Mouse (Mus musculus) forebrain, embryonic 10.5 days (tissue): ENCODE results near the gene Ctns. TPM values are rescaled to one million over a fixed set of nuclear protein-coding genes. Genes with fewer than 3 reads are reported as not detected.

ENCODE experiments used
- DNase-seq: peaks from one replicate; pipeline ENCODE4 v3.0.0-alpha.2; 2017; ENCODE audit warnings: low spot score; ENCODE audit errors: extremely low spot score
- H3K27ac ChIP-seq: fragments of 300-500 bp; sonication (generic); 2 replicates; pipeline ENCODE4 v1.5.1; 2016; ENCODE audit warnings: mild to moderate bottlenecking
- H3K27me3 ChIP-seq: fragments of 300-500 bp; sonication (generic); 2 replicates; pipeline ENCODE4 v1.6.1; 2016; ENCODE audit warnings: mild to moderate bottlenecking; ENCODE audit not compliant: poor library complexity, severe bottlenecking
- H3K36me3 ChIP-seq: fragments of 300-500 bp; sonication (generic); replicated peaks from 2 replicates; pipeline ENCODE4 v1.6.1; 2016; ENCODE audit warnings: mild to moderate bottlenecking, moderate library complexity
- H3K4me1 ChIP-seq: fragments of 300-500 bp; sonication (generic); 2 replicates; pipeline ENCODE4 v1.6.1; 2016
- H3K4me3 ChIP-seq: fragments of 300-500 bp; sonication (generic); 2 replicates; pipeline ENCODE4 v1.5.1; 2016; ENCODE audit warnings: mild to moderate bottlenecking, moderate library complexity
- H3K9me3 ChIP-seq: fragments of 300-500 bp; sonication (generic); 2 replicates; pipeline ENCODE4 v1.6.1; 2016; ENCODE audit warnings: mild to moderate bottlenecking, moderate library complexity
- WGBS: fragments of 180-500 bp; shearing (Covaris S2); methylation state at CpG from one replicate; pipeline ENCODE4 v1.1.7; 2016; 5-methylcytosine and 5-hydroxymethylcytosine counted together
- polyA plus RNA-seq: library from polyadenylated mRNA; unstranded; fragments of >200 nt; fragmentation: Nextera tagmentation; extraction: Ambion mirVana; gene quantifications from 2 replicates; pipeline ENCODE4 v1.2.1, GENCODE M21; 2016

The Ctns gene
- 14.8 and 16.1 TPM in 2 replicates for polyA plus RNA-seq

DNA sequence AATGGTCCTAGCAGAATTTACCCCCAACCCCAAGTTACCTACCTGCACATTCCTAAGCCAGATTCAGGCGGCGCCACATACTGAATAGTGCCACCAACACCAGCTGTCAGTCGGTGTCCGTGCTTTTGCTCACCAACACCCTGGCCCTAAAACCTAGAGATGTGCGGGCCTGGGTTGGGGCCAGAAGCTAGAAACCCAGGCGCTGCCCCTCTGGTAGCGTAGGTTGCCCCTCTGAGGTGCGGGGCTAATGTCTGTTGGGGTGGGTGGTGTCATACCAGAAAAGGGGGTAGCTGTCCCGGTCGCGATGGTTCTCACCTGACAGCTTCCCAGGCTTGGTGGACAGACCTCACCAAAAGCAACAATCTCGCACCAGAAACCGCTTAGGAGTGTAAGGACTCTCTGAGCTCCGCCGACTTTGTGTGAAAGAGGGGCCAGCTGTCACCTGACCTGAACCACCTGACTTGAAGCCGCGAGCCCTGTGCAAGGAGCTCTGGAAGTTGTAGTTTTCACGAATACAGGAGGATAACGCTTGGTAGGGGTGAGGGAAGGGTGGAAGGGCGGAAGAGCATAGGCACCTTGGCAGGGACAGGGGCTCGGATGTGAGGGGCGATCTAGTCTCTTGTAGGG lies at the start of gene Ctns:
TSS of gene Ctns (minus strand) at position 440 of the 627 bp plus-strand sequence.
- peak; percentile 86 for DNase-seq
- Histone ChIP-seq H3K27me3 (peaks cover 16% of the 10 kb centered on the region), H3K4me1 (peaks cover 20% of the 10 kb centered on the region), H3K9me3 (no peaks in the 10 kb centered on the region), H3K36me3 (peaks cover 8% of the 10 kb centered on the region; the same call in 1 of the 2 replicates), H3K4me3 (peak within 1 kb of the TSS; percentile 78), H3K27ac (peak within 1 kb of the TSS; percentile 81)
- WGBS: 2% methylated on average over 22 of the region's 22 CpGs

GRCm38 (mm10) chr11:73242777-73243176 lies 43.9 kb upstream of the Ctns start:
- Histone ChIP-seq H3K4me3 (no peak overlapping the region), H3K27me3 (no peaks in the 10 kb centered on the region), H3K4me1 (no peaks in the 10 kb centered on the region), H3K9me3 (no peaks in the 10 kb centered on the region), H3K36me3 (no peaks in the 10 kb centered on the region), H3K27ac (no peak overlapping the region)
- WGBS: 91% methylated on average over 4 of the region's 4 CpGs
- no peak for DNase-seq

- no peak for DNase-seq
- no peaks in the 10 kb centered on the region for H3K9me3 ChIP-seq
- H3K4me1 ChIP-seq: no peaks in the 10 kb centered on the region
- 90% methylated on average over 6 of the region's 6 CpGs for WGBS
- H3K27me3 ChIP-seq: no peaks in the 10 kb centered on the region
- H3K4me3 ChIP-seq: no peak overlapping the region
- H3K27ac ChIP-seq: no peak overlapping the region
- no peaks in the 10 kb centered on the region for H3K36me3 ChIP-seq
These were observed 43.4 kb upstream of the Ctns start for GRCm38 (mm10) chr11:73242199-73242598.

- Histone ChIP-seq H3K9me3 (no peaks in the 10 kb centered on the region), H3K27me3 (no peaks in the 10 kb centered on the region), H3K4me1 (no peaks in the 10 kb centered on the region), H3K4me3 (no peak overlapping the region), H3K36me3 (no peaks in the 10 kb centered on the region), H3K27ac (no peak overlapping the region)
- no peak for DNase-seq
- WGBS: 89% methylated on average over 3 of the region's 3 CpGs
These were observed 37.9 kb upstream of the Ctns start for GRCm38 (mm10) chr11:73236731-73237130.

DNA sequence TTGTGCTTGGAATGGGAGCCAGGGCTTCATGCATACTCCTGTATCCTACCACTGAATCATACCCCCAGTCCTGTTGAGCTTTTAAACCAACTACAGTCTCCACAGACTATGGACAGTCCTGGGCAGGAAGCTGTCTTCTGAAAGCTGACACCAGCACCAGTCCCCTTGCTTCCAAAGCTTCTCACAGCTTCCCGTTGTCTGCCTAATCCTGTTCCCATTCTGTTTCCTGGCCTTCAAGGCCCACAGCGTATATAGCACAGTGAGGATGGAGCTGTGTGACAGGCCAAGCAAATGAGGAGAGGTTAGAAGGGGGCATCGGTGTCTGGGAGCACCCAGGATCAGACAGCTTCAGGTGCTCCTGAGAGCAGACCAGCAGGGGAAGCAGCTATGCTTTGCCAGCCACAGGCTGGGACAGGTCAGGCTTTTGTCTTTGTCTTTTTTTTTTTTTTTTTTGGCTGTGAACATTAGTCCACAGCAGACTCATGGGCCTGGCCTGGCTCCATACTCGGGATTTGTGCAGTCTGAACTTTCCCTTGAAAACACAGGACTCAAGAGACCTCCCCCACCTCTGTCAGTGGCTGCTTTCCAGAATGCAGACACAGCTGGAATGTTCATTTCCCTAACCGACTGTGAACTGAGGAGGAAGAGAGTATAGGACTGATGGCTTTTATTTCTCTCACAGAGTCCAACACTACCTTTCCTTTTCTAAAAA lies 37.3 kb upstream of the Ctns start:
- Histone ChIP-seq H3K36me3 (no peaks in the 10 kb centered on the region), H3K9me3 (no peaks in the 10 kb centered on the region), H3K4me1 (no peaks in the 10 kb centered on the region), H3K27me3 (no peaks in the 10 kb centered on the region), H3K4me3 (no peak overlapping the region), H3K27ac (no peak overlapping the region)
- WGBS: 56% methylated on average over 5 of the region's 5 CpGs
- no peak for DNase-seq

GRCm38 (mm10) chr11:73233992-73234391 lies 35.1 kb upstream of the Ctns start, which contains the start of gene Trpv1:
Gene Trpv1 (plus strand): TSS chr11:73234292.
- no peak for DNase-seq
- Histone ChIP-seq H3K27ac (no peak within 1 kb of the TSS), H3K4me3 (no peak within 1 kb of the TSS), H3K36me3 (no peaks in the 10 kb centered on the region), H3K27me3 (no peaks in the 10 kb centered on the region), H3K4me1 (no peaks in the 10 kb centered on the region), H3K9me3 (0 out of 2 replicates have a peak, but pooled peaks cover 3% of the 10 kb centered on the region)
- WGBS: 89% methylated on average over 5 of the region's 5 CpGs

- Histone ChIP-seq H3K27me3 (no peaks in the 10 kb centered on the region), H3K36me3 (no peaks in the 10 kb centered on the region), H3K9me3 (0 out of 2 replicates have a peak, but pooled peaks cover 5% of the 10 kb centered on the region), H3K4me1 (no peaks in the 10 kb centered on the region), H3K4me3 (no peak overlapping the region), H3K27ac (no peak overlapping the region)
- WGBS: 62% methylated on average over 2 of the region's 2 CpGs
- DNase-seq: no peak
These were observed 33.7 kb upstream of the Ctns start for GRCm38 (mm10) chr11:73232513-73232912.

DNA sequence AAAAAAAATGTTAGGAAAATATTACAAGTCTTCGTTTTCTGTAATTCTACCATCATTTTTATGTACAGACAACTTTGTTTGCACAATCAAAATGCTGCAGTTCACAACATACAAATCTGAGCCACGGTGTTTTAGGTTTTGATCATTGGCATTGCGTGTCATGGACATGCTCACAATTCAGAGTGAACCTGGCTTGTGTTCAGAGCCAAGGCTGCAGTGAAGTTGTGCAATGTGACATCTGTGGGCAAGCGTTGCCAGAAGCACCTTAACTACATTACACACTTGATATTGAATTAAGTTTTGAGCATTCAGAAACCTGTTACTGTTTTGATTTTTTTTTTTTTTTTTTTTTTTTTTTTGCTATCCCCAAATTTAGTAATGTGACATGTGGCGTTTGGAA lies 31.2 kb upstream of the Ctns start:
- H3K9me3 ChIP-seq: 0 out of 2 replicates have a peak, but pooled peaks cover 5% of the 10 kb centered on the region
- H3K36me3 ChIP-seq: no peaks in the 10 kb centered on the region
- no peak for DNase-seq
- H3K4me3 ChIP-seq: no peak overlapping the region
- H3K4me1 ChIP-seq: no peaks in the 10 kb centered on the region
- H3K27ac ChIP-seq: no peak overlapping the region
- 92% methylated on average over 5 of the region's 5 CpGs for WGBS
- no peaks in the 10 kb centered on the region for H3K27me3 ChIP-seq

GRCm38 (mm10) chr11:73228881-73229280 lies 30.0 kb upstream of the Ctns start:
- H3K9me3 ChIP-seq: 0 out of 2 replicates have a peak, but pooled peaks cover 5% of the 10 kb centered on the region
- H3K27ac ChIP-seq: no peak overlapping the region
- no peak overlapping the region for H3K4me3 ChIP-seq
- no peaks in the 10 kb centered on the region for H3K4me1 ChIP-seq
- no peak for DNase-seq
- 89% methylated on average over 5 of the region's 5 CpGs for WGBS
- H3K36me3 ChIP-seq: no peaks in the 10 kb centered on the region
- no peaks in the 10 kb centered on the region for H3K27me3 ChIP-seq

- WGBS: 93% methylated on average over 6 of the region's 6 CpGs
- Histone ChIP-seq H3K36me3 (no peaks in the 10 kb centered on the region), H3K4me1 (no peaks in the 10 kb centered on the region), H3K4me3 (no peak overlapping the region), H3K27ac (no peak overlapping the region), H3K9me3 (0 out of 2 replicates have a peak, but pooled peaks cover 5% of the 10 kb centered on the region), H3K27me3 (no peaks in the 10 kb centered on the region)
- DNase-seq: no peak
These were observed 27.0 kb upstream of the Ctns start for GRCm38 (mm10) chr11:73225856-73226255.

GRCm38 (mm10) chr11:73223966-73224365 lies 25.1 kb upstream of the Ctns start:
- 82% methylated on average over 2 of the region's 2 CpGs for WGBS
- H3K9me3 ChIP-seq: 0 out of 2 replicates have a peak, but pooled peaks cover 2% of the 10 kb centered on the region
- H3K27me3 ChIP-seq: no peaks in the 10 kb centered on the region
- H3K4me3 ChIP-seq: no peak overlapping the region
- no peaks in the 10 kb centered on the region for H3K4me1 ChIP-seq
- no peak for DNase-seq
- no peak overlapping the region for H3K27ac ChIP-seq
- H3K36me3 ChIP-seq: no peaks in the 10 kb centered on the region

DNA sequence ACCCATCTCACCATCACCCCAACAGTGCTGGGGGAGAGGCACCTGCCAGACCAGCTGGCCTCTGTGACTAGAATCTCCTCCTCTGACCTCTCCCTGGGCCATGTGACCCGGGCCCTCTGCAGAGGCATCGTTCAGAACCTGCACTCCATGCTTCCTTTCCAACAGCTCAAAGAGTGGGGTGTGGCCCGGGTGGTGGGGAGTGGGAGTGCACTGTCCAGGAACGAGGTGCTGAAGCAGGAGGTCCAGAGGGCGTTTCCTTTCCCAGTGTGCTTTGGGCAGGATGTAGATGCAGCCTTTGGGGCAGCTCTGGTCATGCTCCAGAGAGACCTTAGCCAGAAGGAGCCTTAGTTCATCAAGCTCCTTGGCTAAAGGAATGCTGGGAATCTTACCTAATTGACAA lies 24.0 kb upstream of the Ctns start:
- no peaks in the 10 kb centered on the region for H3K9me3 ChIP-seq
- DNase-seq: no peak
- no peak overlapping the region for H3K27ac ChIP-seq
- H3K4me1 ChIP-seq: no peaks in the 10 kb centered on the region
- H3K36me3 ChIP-seq: no peaks in the 10 kb centered on the region
- H3K4me3 ChIP-seq: no peak overlapping the region
- H3K27me3 ChIP-seq: no peaks in the 10 kb centered on the region
- 55% methylated on average over 5 of the region's 5 CpGs for WGBS

- Histone ChIP-seq H3K4me3 (no peak overlapping the region), H3K27me3 (no peaks in the 10 kb centered on the region), H3K9me3 (no peaks in the 10 kb centered on the region), H3K4me1 (no peaks in the 10 kb centered on the region), H3K36me3 (no peaks in the 10 kb centered on the region), H3K27ac (no peak overlapping the region)
- WGBS: 89% methylated on average over 1 of the region's 1 CpGs
- no peak for DNase-seq
These were observed 21.8 kb upstream of the Ctns start for GRCm38 (mm10) chr11:73220651-73221050.
